Mouse (Mus musculus) heart, postnatal 14 days (tissue): Measurements from ENCODE around the gene Dnajb8. TPM values are rescaled to one million over a fixed set of nuclear protein-coding genes. Genes with fewer than 3 reads are reported as not detected.
A peak's percentile ranks its signal among the peaks of the same experiment; 100 is the strongest.

Experiments
- DNase-seq, 2 experiments: peaks; one replicate each; pipeline ENCODE4 v3.0.0; 2021 to 2022
- intact Hi-C: fragments of 180-260 bp; cut with DNase I; formaldehyde crosslinking; loops from one replicate; pipeline ENCODE4 v1.15.1; 2025
- long read RNA-seq, 2 experiments: library from polyadenylated mRNA; stranded (forward); transcript quantifications; one replicate each; pipeline ENCODE4 v2.0.0; 2021
- total RNA-seq, 2 experiments: library from RNA; stranded (reverse); gene quantifications; 2 replicates each; pipeline ENCODE4 v1.2.3; 2021

Gene Dnajb8
- total RNA-seq: not detected
- long read RNA-seq, experiment 1: 0 reads
- long read RNA-seq, experiment 2: 0 reads

DNA sequence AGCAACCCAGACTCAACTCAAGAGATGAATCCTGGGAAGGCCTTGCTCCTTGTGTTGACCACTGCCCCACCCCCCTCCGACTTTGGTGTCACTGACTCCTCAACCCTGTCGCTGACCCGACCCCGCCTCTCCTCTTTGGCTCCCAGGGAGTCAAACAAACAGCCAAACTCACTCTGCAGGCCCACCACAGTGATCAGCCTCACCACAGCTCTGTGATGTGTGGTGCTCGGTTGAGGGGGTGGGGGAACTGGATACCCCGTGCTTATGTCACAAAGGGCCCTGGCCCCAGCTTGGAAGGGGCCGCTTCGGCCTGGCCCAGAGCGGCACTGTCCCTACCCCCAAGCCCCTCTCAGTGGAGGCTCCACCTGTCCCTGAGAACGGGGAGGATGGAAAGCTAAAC is at the start of gene Dnajb8:
Dnajb8 (plus strand) TSS at position 301 of the 400 bp plus-strand sequence.
- intact Hi-C loops: no loop called here

DNA sequence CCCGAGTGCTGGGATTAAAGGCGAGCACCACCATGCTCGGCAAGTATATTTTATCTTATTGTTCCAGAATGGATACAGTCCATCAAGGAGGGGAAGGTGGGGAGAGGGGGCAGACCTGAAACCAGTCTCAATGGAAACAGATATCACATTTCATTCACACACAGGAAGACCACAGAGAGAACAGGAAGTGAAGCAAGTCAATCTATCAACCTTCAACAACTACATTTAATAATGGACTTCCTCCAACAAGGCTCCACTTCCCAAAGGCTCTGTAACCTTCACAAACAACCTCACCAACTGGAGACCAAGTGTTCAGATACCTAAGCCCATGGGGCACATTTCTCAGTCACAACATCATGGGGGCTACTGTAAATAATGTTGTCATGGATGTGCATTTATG is 47.9 kb upstream of the Dnajb8 start:
- no peak for DNase-seq
- intact Hi-C loops: no loop called here

More for the DNA sequence above, at the start of gene Dnajb8:
- no peak for DNase-seq

DNA sequence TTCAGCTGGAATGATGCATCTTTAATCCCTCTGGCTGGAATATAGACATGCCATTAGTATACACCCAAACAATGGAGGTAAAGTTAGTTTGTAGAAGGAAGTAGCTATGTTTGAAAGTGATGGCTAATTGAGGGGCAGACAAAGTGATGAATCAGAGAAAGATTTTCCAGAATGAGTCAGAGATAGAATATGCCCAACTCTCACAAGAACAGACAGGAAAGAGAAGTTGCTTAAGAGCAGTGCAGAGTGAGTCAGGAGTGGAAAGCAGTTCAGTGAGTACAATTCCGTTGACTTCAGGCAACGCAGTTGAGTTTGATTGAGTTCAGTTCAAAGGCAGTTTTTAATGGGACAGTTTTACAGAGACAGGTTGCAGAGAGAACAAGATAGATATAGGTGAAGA is 47.4 kb upstream of the Dnajb8 start:
- intact Hi-C loops: no loop called here
- DNase-seq: no peak

DNA sequence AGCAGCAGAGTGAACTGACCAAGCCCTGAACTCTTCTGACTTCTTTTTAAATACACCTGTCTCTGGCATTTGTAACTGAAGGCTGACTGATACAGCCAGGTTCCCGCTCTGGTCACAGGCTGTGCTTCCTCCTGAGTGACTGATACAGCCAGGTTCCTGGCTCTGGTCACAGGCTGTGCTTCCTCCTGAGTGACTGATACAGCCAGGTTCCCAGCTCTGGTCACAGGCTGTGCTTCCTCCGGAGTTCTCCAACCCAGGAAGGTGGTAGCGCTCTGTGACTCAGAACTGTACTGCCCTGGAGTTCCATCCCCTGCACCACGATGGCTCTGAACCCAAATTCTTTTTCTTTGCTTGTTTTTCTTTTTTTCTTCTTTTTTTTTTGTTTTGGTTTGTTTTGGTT is 37.4 kb upstream of the Dnajb8 start:
- intact Hi-C loops: loop anchor here (5.0 kb wide), 1 partner anchor 318 kb away; no protein-coding TSS in a partner anchor
- DNase-seq: no peak

DNA sequence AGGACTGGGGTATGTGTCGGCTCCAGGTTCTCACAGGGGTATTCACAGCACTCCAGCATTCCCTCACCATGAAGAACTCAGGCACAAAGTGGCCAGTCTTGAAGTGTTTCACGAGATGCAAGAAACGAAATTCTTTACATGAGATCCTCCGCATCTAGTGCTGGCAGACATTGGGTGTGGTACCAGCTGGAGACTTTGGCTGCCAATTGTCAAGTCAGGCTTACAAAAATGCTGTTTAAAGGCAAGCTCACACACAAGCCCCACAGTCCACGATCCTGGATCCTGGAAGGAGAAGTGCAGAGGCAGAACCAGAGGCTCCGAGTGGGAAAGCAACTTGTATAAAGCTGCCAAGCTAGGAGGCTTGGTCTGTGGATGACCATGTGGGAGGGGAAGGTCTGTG is 33.9 kb upstream of the Dnajb8 start:
- no peak for DNase-seq
- intact Hi-C loops: loop anchor here (2.0 to 5.0 kb wide), 2 partner anchors 65 to 314 kb away; no protein-coding TSS in a partner anchor

DNA sequence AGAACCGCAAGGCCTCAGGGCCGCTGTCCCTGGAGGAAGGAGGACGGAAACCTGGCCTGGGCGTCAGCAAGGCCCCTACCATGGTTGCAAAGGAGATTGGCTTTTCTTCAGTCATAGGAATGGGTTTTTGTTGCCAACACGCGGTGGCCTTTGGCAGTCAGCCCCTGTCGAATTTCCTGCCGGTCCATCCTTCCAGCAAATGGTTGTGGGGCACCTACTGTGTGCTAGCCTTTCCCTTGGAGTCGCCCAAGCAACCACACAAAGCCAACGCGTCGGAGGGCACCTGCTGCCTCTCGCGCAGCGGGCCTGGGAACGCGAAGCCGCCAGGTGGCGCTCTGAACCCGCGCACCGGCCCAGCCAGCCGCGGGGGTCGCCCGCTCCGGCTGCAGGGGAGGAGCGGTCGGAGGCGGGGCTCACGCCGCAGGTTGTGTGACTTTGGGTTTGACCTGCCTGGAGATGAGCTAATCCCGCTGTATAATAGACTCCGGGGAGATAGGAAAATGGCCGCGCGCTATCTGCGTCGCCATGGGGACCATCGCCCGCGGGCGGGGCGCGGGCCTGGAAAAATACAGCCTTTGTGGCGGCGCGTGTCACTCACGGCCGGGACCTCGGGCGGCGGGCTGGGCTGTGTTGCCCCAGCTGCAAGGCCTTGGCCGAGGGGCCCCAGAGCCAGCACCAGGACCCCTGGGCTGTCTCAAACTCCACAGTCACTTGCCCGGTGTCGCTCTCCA is 32.6 kb upstream of the Dnajb8 start:
- peak; percentile 81 to 84 for DNase-seq

DNA sequence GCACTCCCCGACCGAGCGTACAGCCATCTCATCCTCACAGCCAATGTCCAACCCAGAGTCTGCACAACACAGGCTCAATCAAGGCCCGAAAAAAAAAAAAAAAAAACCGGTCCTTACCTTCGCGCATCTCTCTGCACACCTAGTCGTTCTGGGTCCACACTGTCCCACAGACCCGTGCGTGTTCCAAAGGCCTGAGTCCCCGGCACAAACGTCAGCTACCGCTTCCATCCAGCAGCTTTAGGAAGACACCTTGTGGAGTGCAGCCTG is 32.1 kb upstream of the Dnajb8 start:
- intact Hi-C loops: loop anchor here (5.0 kb wide), 2 partner anchors 132 to 297 kb away; no protein-coding TSS in a partner anchor
- no peak for DNase-seq

More for the DNA sequence above, 32.6 kb upstream of the Dnajb8 start:
- intact Hi-C loops: loop anchor here (1.0 to 5.0 kb wide), 6 partner anchors 53 to 313 kb away; no protein-coding TSS in a partner anchor

DNA sequence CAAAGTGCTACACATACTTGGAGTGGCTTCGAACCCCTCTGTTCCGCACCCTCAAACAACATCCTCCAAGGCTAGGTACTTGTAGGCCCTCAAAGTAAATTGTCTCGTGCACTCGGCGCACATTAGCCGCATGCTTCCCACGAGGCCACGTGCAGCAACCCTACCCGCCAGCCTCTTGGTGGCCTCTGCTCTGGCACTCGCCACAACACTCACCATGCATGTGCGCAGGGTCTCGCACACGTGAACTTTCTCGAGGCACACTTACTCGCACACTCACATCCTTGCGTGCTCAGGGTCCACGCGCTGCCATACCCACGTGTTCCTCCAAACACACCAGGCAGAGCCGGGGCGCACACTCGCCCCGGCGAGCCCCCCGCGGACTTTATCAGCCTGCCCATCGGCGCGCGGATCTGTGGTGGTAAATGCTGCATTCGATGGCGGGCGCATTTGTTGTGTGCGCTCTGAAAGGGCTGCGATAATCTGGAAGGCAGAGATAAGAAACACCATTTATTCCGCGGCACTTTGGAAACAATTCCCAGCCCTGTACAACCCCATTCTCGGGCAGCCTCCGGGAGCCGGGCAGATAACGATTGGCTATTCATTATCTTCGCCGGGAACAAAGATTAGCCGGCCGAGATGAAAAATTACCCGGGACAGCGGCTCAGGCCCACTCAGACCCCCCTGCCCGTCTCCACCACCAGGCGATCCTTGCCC is 31.6 kb upstream of the Dnajb8 start:
- intact Hi-C loops: loop anchor here (5.0 kb wide), 2 partner anchors 132 to 297 kb away; no protein-coding TSS in a partner anchor
- DNase-seq: no peak

DNA sequence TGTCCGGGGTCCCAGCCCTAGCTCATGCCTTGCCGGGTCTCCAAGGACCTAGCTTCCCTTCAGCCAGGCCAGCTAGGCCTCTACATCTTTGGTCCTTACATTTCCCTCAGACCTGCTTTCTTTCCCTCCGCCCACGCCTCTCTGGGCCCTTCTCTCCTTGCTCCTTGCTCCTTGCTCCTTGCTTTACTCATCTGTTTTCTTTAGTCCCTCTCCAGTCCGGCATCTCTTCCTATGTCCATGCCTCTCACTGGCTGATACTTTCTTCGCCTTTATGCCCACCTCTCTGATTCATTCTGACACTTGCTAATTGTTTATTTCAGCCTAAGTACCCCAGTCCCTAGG is 31.1 kb upstream of the Dnajb8 start:
- intact Hi-C loops: loop anchor here (5.0 kb wide), 2 partner anchors 131 to 296 kb away; no protein-coding TSS in a partner anchor
- no peak for DNase-seq

DNA sequence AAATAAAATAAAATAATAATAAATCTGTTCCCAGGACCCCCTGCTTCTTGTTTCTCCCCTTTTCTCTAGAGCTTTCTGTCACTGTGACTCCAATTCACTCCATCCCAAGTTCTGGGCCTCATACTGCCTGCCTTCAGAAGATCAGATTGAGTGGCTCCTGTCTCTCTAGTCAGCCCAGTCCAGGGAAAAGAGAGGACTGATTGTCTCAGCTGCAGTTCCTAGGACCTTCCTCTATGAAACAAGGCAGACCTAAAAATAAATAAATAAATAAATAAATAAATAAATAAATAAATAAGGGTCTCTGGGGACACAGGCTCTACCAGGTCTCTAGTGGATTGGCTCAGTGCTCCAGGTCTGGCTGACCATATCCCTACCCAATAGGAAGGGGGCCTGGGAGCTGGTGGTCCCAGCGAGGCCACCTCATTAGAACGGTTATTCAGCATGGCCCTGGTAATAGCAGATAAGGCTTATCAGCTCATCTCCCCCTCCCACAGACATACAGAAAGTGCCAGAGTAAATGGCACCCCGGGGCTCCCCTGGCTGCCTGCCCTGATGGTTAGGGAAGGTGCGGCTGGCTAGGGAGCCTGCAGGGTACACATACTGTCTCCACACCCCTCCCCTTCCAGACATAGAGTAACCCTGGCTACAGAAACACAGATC is 30.5 kb upstream of the Dnajb8 start:
- intact Hi-C loops: loop anchor here (5.0 kb wide), 2 partner anchors 131 to 296 kb away; no protein-coding TSS in a partner anchor
- no peak for DNase-seq

DNA sequence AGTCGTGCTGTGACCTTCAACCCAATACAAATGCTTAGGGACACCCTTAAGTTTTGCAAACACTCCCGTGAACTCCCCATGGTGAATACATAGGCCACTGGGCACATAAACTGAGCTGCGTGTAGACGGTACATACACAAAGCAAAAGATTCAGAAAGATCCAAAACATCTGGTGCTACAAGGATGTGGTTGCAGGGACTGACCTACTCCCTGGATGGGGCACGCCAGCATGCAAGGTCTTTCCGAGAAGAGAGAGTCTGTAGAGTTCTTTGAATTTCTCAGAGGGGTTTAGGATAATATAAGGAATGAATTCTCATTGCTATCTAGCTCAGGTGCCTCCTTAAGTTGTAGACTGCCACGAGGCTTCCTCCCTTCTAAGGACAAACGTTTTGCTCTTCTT is 29.3 kb upstream of the Dnajb8 start:
- no peak for DNase-seq
- intact Hi-C loops: loop anchor here (5.0 kb wide), 2 partner anchors 130 to 295 kb away; no protein-coding TSS in a partner anchor

DNA sequence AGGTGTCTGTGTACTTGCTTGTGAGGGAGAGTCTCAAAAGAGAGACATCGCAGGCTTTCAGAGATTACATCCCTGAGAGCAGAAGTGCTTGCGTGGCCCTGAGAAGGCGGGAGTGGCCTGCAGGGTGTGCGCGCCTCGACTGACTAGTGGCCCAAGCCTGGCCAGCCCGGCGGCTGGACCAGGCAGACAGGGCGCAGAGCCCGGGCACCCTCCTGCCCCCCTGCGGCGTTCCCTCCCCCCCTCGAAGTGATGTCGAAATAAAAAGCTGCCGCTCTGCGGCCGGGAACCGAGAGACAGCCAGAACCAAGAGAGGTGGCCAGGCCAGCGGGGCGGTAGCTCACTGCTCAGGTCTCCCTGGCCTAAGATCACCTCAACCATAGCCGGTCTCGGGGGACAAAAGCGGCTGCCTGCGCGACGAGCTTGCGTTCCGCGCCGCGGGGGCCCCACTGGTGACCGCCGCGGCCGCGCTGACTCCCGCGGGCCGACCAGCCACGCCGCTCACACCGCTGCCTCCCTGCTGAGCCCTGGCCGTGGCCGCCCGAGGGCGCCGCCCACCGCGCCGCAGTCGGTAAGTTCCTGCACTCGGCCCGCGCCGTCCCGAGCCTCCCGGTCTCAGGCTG is 28.5 kb upstream of the Dnajb8 start, which contains the start of gene Gata2:
Gata2 (plus strand) TSS at position 459 of the 620 bp plus-strand sequence.
- intact Hi-C loops: loop anchor here (5.0 kb wide), 2 partner anchors 129 to 294 kb away; no protein-coding TSS in a partner anchor
- DNase-seq: peak; percentile 49 to 66

DNA sequence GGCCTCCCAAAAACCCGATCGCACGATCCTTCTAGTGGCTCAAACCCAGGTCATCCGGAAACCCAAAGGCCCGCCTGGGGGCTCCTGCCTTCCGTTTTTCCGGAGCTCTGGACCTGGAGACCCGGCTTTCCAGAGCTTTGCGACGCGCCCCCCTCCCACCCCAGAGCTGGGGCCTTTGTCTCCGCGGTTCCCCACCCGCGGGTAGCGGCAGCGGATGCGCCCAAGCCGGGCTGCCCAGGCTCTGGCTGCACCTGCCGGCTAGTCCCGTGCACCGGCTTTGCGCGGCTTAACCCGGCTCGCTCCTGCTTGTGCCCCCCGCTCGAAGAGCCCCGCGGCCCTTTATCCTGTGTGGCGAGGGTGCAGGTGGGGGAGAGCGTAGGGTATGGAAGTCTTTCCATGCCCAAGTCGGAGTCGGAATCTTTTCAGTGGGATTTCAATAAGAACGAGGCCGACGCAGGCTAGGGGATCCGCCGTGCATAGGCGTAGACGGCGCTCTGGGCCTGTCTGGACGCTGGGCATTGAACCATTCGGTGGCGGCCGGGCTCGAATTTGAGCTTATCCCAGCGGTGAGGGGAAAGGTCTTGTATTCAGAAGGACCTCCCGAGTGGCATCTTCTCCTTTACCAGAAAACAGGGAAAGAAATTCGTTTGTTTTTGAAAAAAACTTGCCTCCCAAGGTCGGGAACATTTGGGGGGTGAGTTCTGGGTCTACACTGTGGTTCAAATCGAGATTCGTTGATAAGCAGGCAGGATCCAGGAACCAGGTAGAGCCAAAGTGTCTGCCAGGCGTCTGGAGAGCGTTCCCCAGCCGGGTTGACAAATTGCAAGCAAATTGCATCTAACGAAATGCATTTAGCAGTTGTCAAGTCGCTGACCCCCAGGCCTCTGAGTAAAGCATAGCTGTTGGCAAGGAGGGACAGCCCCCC is 27.8 kb upstream of the Dnajb8 start:
- no peak for DNase-seq
- intact Hi-C loops: loop anchor here (5.0 kb wide), 2 partner anchors 128 to 293 kb away; no protein-coding TSS in a partner anchor

DNA sequence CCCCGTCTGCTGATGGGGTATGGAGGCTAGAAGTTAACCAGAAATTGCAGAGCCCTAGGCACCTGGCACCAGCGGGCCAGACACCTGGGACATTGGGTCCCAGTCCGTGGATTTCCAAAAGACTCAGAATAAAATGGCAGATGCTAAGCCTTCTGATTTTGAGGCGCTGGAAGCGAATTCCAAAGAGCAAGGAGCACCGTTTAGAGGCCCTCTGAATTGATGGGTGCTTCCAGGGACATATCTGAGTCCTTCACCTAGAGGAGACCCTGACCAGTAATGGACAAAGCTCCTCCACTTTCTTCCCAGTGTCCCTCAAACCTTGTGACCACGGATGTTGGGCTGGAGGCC is 27.1 kb upstream of the Dnajb8 start:
- no peak for DNase-seq
- intact Hi-C loops: loop anchor here (5.0 kb wide), 2 partner anchors 127 to 292 kb away; no protein-coding TSS in a partner anchor

DNA sequence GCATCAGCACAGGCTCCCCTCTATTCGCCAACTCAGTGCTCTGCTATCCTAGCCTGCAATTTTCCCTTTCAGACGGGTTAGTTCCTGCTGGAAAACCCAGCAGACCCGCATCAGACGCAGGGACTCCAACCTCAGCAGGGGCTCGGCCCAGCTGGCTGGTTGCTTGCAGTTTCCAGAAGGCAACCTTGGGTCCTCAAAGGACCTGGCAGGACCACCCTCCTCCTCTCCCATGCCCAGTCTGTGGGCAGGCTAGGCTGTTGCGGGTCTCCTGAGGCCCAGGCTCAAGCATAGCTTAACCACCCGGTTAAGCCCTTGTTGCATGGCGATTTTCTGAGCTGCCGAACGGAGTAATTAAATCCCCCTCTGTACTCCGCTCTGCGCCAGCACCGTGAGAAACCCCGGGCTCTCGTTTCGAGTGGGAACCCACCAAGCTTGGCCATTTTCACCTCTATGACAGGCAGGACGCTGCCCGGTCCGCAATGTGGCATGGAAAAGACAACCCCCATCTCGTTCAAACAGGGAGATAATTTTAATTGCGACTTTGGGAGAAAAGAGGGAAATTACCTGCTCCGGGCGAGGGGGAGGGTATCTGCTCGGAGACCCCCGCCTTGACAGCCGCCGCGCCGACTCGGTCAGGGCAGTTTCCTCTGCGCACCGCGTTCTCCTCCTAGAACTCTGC is 25.9 kb upstream of the Dnajb8 start:
- DNase-seq: peak in 1 of 2 experiments; percentile 26
- intact Hi-C loops: no loop called here

DNA sequence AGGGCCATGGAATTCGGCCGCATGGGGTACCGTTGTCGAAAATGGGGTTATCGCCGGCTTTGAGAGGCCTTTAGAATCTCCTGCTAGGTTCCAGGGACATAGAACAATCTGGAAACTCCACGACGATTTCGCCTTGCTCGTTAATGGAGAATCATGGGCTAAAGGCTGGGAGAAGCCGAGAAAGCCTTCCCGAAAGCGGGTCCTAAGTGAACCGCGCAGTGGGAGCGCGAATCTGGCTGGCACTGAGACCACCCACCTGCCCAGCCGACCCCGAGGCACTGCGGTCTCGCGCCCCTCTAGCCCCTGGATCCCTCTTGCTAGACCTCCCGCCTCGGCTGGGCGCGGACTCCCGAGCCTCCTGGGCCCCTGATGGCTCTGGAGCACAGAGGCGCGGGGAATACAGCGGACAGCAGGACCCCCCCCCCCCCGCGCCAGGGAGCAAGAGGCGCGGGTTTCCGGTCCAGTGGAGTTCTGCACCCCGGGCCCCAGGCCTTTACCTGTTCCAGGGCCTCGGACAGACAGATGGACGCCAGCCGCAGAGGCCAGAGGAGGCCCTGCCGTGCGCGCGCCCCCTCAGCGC is 25.2 kb upstream of the Dnajb8 start:
- DNase-seq: peak in 1 of 2 experiments; percentile 11
- intact Hi-C loops: no loop called here

DNA sequence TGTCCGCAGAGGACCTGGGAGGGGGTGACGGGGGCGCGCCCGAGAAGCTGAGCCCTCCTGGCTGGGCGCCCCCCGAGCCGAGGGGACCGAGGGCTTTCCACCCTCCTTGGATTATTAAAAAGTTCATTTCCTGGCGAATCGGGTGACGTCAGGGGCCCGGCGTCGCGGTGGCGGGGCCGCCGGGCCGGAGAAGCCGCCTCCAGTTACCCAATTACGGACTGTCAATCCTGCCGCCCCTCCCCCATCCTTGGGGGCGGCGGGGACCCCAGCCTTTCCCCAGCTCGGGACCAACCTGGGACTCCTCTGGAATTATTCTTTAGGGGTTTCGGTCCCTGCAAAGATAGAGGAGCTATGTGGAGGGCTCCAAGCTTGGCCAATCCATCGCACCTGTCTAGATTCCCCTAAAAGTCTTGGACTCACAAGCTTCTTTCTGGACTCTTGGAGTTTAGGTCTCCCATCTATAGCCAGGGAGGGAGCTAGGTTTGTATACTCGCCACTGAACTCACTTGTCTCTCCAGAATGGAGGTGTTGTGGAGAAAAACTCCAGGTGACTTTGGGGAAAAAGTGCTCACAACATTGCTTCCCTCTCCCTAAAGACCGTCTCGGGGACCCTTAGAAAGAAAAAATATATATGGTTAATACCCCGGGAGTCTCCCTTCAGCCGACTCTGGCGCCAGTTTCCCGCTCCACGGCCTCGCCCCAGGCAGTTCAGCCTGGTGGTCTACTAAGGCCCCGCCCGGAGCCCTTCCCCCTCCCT is 24.6 kb upstream of the Dnajb8 start:
- intact Hi-C loops: no loop called here
- DNase-seq: peak; percentile 49 to 63
